Mouse (Mus musculus) cerebellum, adult 11 months (tissue): Measurements from ENCODE around the gene Fgfr4.

ENCODE experiments used
- DNase-seq: peaks from one replicate; pipeline ENCODE4 v3.0.0; 2022

The Fgfr4 gene

DNA sequence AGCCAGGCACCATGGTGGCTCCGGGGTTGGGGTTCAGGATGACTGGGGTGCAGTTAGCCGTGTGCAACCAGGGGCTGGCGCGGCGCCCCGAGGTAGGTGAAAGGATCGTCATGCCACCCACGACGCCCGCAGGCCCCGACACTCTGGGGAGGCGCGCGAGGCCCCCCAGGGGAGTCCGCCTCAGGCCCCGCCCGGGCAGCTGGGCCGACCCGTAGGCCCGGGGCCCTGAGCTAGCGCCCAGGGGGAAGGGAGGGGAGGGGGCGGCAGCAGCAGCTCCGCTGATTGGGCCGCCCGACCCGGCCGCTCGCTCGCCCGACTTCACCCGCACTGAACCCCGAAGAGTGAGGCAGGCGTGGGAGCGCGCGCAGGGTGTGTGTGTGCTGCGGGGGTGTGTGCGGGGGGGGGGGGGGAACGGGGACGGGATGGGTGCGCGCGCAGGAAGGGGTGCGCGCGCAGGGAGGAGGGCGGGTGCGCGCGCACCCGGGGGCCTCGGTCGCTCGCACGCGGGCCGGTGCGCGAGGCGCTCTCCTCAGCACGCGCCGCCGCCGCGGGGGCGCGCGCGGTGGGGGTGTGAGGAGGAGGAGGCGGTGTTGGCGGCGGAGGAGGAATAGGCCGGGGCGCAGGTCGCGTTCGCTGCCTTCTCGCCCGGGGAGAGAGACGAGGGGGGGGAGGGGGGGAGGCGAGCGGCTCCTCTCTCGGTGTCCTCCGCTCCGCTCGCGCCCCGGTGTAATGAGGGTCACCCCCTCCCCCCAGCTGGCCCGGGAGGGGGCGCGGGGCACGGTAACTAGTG is 59.0 kb downstream of the Fgfr4 start:
- DNase-seq, result peak; percentile 84

DNA sequence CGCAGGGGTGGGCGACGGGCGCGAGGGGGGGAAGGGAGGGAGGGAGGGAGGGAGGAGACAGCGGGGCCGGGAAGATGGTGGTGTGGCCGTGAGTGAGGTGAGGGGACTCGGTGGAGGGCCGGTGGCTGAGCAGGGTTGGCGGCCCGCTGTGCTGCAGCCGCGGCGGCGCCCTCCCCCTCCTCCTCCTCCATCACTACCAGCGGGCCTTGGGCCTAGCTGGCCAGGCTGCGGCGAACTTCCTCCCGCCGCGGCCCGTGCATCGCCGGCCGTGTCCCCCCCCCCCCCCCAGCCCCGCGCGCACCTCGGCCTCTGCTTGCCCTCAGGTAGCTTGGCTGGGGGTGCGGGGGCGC is 59.5 kb downstream of the Fgfr4 start:
- no peak for DNase-seq

DNA sequence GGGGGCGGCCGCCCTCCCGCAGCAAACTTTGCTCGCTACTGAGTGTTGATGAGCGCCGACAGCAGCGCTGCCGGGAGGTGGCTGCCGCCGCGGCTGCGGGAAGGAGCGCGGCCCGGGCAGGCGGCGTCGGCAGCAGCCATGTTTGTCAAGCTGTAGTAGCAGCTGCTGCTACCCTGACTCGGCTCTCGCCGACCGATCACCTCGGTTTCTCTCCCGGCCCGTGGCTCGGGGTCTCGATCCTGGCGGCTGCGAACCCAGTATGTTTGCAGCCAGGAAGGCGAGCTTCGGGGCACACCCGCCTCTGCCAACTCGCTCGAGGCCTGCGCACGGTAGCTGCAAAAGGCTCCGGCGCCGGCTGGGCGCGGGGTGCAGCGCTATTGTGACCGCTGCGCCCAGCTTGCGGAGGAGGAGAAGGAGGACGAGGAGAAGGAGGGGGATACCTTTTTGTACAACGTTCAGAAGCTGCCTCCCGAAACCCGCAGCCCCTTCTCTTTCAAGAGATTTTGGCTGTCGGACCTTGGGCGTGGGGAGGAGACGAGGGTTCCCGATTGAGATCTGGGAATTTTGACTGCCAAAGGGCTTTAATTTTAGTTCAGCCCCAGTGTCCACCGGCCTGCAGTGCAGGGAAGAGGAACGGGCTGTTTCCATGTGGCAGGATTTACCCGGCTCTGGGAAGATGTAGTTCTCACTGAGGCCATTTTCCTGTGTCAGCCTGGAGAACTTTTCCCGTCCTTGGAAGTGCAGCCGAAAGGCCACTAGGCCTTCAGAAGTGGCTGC is 60.1 kb downstream of the Fgfr4 start:
- DNase-seq, result peak; percentile 65

- no peak for DNase-seq
Observed at GRCm38 (mm10) chr13:55213138-55213806, 60.8 kb downstream of the Fgfr4 start.
